In the genomic region with DNA sequence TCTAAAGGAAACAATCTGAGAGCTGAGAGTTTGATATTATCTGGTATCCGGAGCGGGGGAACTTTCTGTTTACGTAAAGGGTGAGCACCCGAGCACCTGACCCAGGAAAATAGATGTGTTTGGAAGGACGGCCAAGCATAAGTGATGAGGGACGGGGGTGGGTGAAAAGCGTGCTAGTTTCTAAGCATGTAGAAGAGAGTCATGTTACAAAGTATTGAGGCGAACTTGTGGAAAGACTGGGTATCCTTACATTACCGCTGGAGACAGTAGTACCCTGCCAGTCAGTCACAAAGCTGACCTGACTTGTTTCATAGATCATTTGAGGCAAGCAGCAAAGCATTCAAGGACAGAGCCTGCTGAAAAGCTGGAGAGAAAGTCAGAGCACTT, we compare ENCODE assay signal across 8 mouse cellular contexts. TPM values are rescaled to one million over a fixed set of nuclear protein-coding genes. Genes with fewer than 3 reads are reported as not detected.
DNase-seq lines count a peak whose midpoint lies in the region; ATAC-seq and TF ChIP-seq lines count a peak whose summit lies in the region.

No protein-coding gene starts in this region.

- intact Hi-C loops in heart, postnatal 14 days (cut with DNase I) = loop anchor here (10.0 kb wide), 1 partner anchor 678 kb away; a partner anchor contains a TSS

- H3K4me1 ChIP-seq in heart, embryonic 12.5 days (replicated peaks) = peaks cover 29% of the 10 kb centered on the region
- H3K4me1 ChIP-seq in ES-E14 (ENCODE audit: control insufficient read depth in 2 of 2, insufficient read depth in 2 of 2, low read length in 2 of 2, poor library complexity in 1 of 2) = peaks cover 2% of the 10 kb centered on the region in 2 experiments; a peak in 1 of 4 replicates
- H3K4me1 ChIP-seq in forebrain, embryonic 16.5 days (replicated peaks; ENCODE audit: control insufficient read depth, insufficient read depth, low read length) = peaks cover 21% of the 10 kb centered on the region
- H3K4me1 ChIP-seq in megakaryocyte, embryonic 14.5 days = peaks cover 68% of the 10 kb centered on the region

- H3K9me3 ChIP-seq in heart, embryonic 12.5 days (replicated peaks) = no peaks in the 10 kb centered on the region
- H3K9me3 ChIP-seq in ES-E14 (ENCODE audit: control insufficient read depth, insufficient read depth, low read depth, low read length) = no peaks in the 10 kb centered on the region
- no peaks in the 10 kb centered on the region for H3K9me3 ChIP-seq in forebrain, embryonic 16.5 days (ENCODE audit: control insufficient read depth, low read length)
- H3K9me3 ChIP-seq in megakaryocyte, embryonic 14.5 days = no peaks in the 10 kb centered on the region

- H3K9ac ChIP-seq in heart, embryonic 12.5 days = peak overlapping the region; percentile 99
- H3K9ac ChIP-seq in ES-E14 (ENCODE audit: insufficient read depth, low read depth, low read length, poor library complexity, severe bottlenecking) = peak overlapping the region; percentile 98
- peak overlapping the region; percentile 99 for H3K9ac ChIP-seq in forebrain, embryonic 16.5 days (replicated peaks; ENCODE audit: low read depth, low read length)

- 0% methylated on average over 9 of the region's 9 CpGs for WGBS in heart, embryonic 12.5 days
- under 1% methylated on average over 9 of the region's 9 CpGs for WGBS in forebrain, embryonic 16.5 days

- no peaks in the 10 kb centered on the region for H3K27me3 ChIP-seq in heart, embryonic 12.5 days (replicated peaks)
- H3K27me3 ChIP-seq in forebrain, embryonic 16.5 days (replicated peaks; ENCODE audit: control insufficient read depth, insufficient read depth, low read length) = no peaks in the 10 kb centered on the region
- no peaks in the 10 kb centered on the region for H3K27me3 ChIP-seq in megakaryocyte, embryonic 14.5 days (replicated peaks)

- DNase-seq in heart, postnatal 14 days = no peak
- no peak for DNase-seq in ES-E14 (ENCODE audit: low read depth, low spot score)
- no peak for DNase-seq in embryo, embryonic 10.5 days (ENCODE audit: low spot score)
- no peak for DNase-seq in testis, postnatal 10 days (ENCODE audit: low spot score)
- no peak for DNase-seq in left cerebral cortex, adult 18-20 months (ENCODE audit: low spot score in 2 of 2)

- peaks cover 10% of the 10 kb centered on the region for H3K36me3 ChIP-seq in heart, embryonic 12.5 days
- peaks cover 3% of the 10 kb centered on the region; the same call in 1 of the 2 replicates for H3K36me3 ChIP-seq in ES-E14 (ENCODE audit: control insufficient read depth, insufficient read depth, low read length, poor library complexity, severe bottlenecking)
- no peaks in the 10 kb centered on the region for H3K36me3 ChIP-seq in forebrain, embryonic 16.5 days (ENCODE audit: control insufficient read depth, insufficient read depth)
- peaks cover 7% of the 10 kb centered on the region for H3K36me3 ChIP-seq in megakaryocyte, embryonic 14.5 days (replicated peaks; ENCODE audit: low read length)

- peak overlapping the region; percentile 85 for H3K4me3 ChIP-seq in heart, embryonic 12.5 days
- peak overlapping the region; percentile 79 to 91 for H3K4me3 ChIP-seq in ES-E14 (ENCODE audit: insufficient read depth in 1 of 2, low read depth in 1 of 2, low read length in 2 of 2, poor library complexity in 1 of 2, severe bottlenecking in 1 of 2)
- H3K4me3 ChIP-seq in forebrain, embryonic 16.5 days (replicated peaks; ENCODE audit: low read length) = peak overlapping the region; percentile 94
- peak overlapping the region; percentile 95 for H3K4me3 ChIP-seq in megakaryocyte, embryonic 14.5 days (replicated peaks)

- peak overlapping the region; percentile 78 for H3K4me2 ChIP-seq in heart, embryonic 12.5 days
- peak overlapping the region; percentile 85 for H3K4me2 ChIP-seq in forebrain, embryonic 16.5 days (ENCODE audit: low read length)

- no peak for ATAC-seq in heart, embryonic 12.5 days (ENCODE audit: insufficient number of reproducible peaks, low FRiP score)
- no peak for ATAC-seq in forebrain, embryonic 16.5 days

- peak overlapping the region; percentile 95 for H3K27ac ChIP-seq in heart, embryonic 12.5 days (ENCODE audit: poor library complexity, severe bottlenecking)
- no peak overlapping the region for H3K27ac ChIP-seq in ES-E14 (ENCODE audit: insufficient read depth, low read depth, low read length, poor library complexity, severe bottlenecking)
- H3K27ac ChIP-seq in forebrain, embryonic 16.5 days (ENCODE audit: low read length) = peak overlapping the region; percentile 97

- in situ Hi-C loops in ES-E14 (cut with MboI; ENCODE audit: low sequenced_read_pairs in 2 of 2, unreplicated experiment in 2 of 2) = no loop called here

TF ChIP-seq in ES-E14, 5 proteins besides CTCF, POLR2A, EP300 and RAD21:
- no peak for TF ChIP-seq ZNF384 (IDR thresholded peaks at IDR 0.05; ENCODE audit: low read depth, low read length)
- TF ChIP-seq HCFC1 (IDR thresholded peaks at IDR 0.05; ENCODE audit: borderline replicate concordance, insufficient read depth, low read length) = no peak
- no peak for TF ChIP-seq ZC3H11A (IDR thresholded peaks at IDR 0.05; ENCODE audit: borderline replicate concordance, low read depth, low read length)
- no peak for TF ChIP-seq MAFK (IDR thresholded peaks at IDR 0.05; ENCODE audit: insufficient read depth, low read depth, low read length)
- TF ChIP-seq CHD2 (IDR thresholded peaks at IDR 0.05; ENCODE audit: low read depth, low read length) = no peak

RNA-seq across cellular contexts. Expression of a gene that starts 0.5 kb away (rescaled TPM):
- 44.2 and 51.4 TPM in 2 replicates for polyA plus RNA-seq in heart, embryonic 12.5 days (2016; fragmentation: Nextera tagmentation; extraction: Ambion mirVana)
- 10 to 100 TPM; 32.2 to 33.5 TPM for total RNA-seq in heart, postnatal 14 days (2021)
- 19.1 and 26.1 TPM in 2 replicates for total RNA-seq in ES-E14 (2012; rRNA removed)
- polyA plus RNA-seq in forebrain, embryonic 16.5 days (2015; fragmentation: Nextera tagmentation; extraction: Ambion mirVana) = 43.7 and 50.3 TPM in 2 replicates
- polyA plus RNA-seq in megakaryocyte, embryonic 14.5 days (2012; ENCODE audit: insufficient read depth, low replicate concordance) = 16.3 and 47.6 TPM in 2 replicates
- total RNA-seq in left cerebral cortex, adult 18-20 months (2021) = 10 to 100 TPM; 31.3 to 32.5 TPM

RNA-seq across cellular contexts. Expression of a gene that starts 0.7 kb away (rescaled TPM):
- polyA plus RNA-seq in heart, embryonic 12.5 days (2016; fragmentation: Nextera tagmentation; extraction: Ambion mirVana) = 227 and 238 TPM in 2 replicates
- 100 to 1,000 TPM; 282 to 299 TPM for total RNA-seq in heart, postnatal 14 days (2021)
- 83.8 and 103 TPM in 2 replicates for total RNA-seq in ES-E14 (2012; rRNA removed)
- polyA plus RNA-seq in forebrain, embryonic 16.5 days (2015; fragmentation: Nextera tagmentation; extraction: Ambion mirVana) = 109 and 111 TPM in 2 replicates
- 17.1 and 27.3 TPM in 2 replicates for polyA plus RNA-seq in megakaryocyte, embryonic 14.5 days (2012; ENCODE audit: insufficient read depth, low replicate concordance)
- total RNA-seq in left cerebral cortex, adult 18-20 months (2021) = 100 to 1,000 TPM; 107 to 112 TPM
